Mouse (Mus musculus): ENCODE results near the gene Adam1a.
"Not testable (repeated sequence)": the region's sequence is repeated elsewhere in the genome, so short reads cannot be mapped to it uniquely, and the experiment has no call there.

Gene Adam1a

GRCm38 (mm10) chr5:121564468-121564895 lies 19.2 kb upstream of the Adam1a start:
- peak; percentile 96 for DNase-seq

- no peak for DNase-seq
Observed at GRCm38 (mm10) chr5:121562436-121562835, 17.2 kb upstream of the Adam1a start.

- no peak for DNase-seq
Observed at GRCm38 (mm10) chr5:121549196-121549595, 3.9 kb upstream of the Adam1a start.

- DNase-seq, result no peak
Observed at GRCm38 (mm10) chr5:121547084-121547483, 1.8 kb upstream of the Adam1a start.

- DNase-seq, result peak; percentile 75
Observed at GRCm38 (mm10) chr5:121546530-121546895, 1.2 kb upstream of the Adam1a start.

- DNase-seq, result peak; percentile 97
Observed at GRCm38 (mm10) chr5:121545793-121546529, 679 bp upstream of the Adam1a start, which contains the start of gene Mapkapk5. Mapkapk5 (minus strand) TSS chr5:121545905.

- no peak for DNase-seq
Observed at GRCm38 (mm10) chr5:121543370-121543769, 1.9 kb downstream of the Adam1a start.

GRCm38 (mm10) chr5:121541235-121541634 lies 4.0 kb downstream of the Adam1a start:
- no peak for DNase-seq

- DNase-seq, result no peak
Observed at GRCm38 (mm10) chr5:121540066-121540465, 5.2 kb downstream of the Adam1a start.

GRCm38 (mm10) chr5:121537588-121537987 lies 7.7 kb downstream of the Adam1a start:
- DNase-seq, result no peak

- DNase-seq, result no peak
Observed at GRCm38 (mm10) chr5:121536921-121537555, 8.2 kb downstream of the Adam1a start.

- DNase-seq, result no peak
Observed at GRCm38 (mm10) chr5:121535116-121535515, 10.2 kb downstream of the Adam1a start.

- peak; percentile 30 for DNase-seq
Observed at GRCm38 (mm10) chr5:121534521-121534920, 10.8 kb downstream of the Adam1a start.

- peak; percentile 26 for DNase-seq
Observed at GRCm38 (mm10) chr5:121526961-121527360, 18.3 kb downstream of the Adam1a start.

- DNase-seq, result no peak
Observed at GRCm38 (mm10) chr5:121526526-121526925, 18.8 kb downstream of the Adam1a start.

GRCm38 (mm10) chr5:121525774-121526450 lies 19.4 kb downstream of the Adam1a start:
- peak; percentile 28 for DNase-seq

GRCm38 (mm10) chr5:121519758-121520157 lies 25.5 kb downstream of the Adam1a start:
- DNase-seq, result not testable (repeated sequence)

GRCm38 (mm10) chr5:121518983-121519382 lies 26.3 kb downstream of the Adam1a start:
- no peak for DNase-seq

GRCm38 (mm10) chr5:121510009-121510408 lies 35.3 kb downstream of the Adam1a start:
- DNase-seq, result no peak

GRCm38 (mm10) chr5:121506846-121507245 lies 38.4 kb downstream of the Adam1a start:
- DNase-seq, result no peak

- DNase-seq, result no peak
Observed at GRCm38 (mm10) chr5:121503231-121503630, 42.1 kb downstream of the Adam1a start, which contains the start of gene Adam1b. Adam1b (minus strand) TSS chr5:121503435.

- peak; percentile 23 for DNase-seq
Observed at GRCm38 (mm10) chr5:121501424-121501996, 43.8 kb downstream of the Adam1a start.

GRCm38 (mm10) chr5:121500719-121501118 lies 44.6 kb downstream of the Adam1a start:
- no peak for DNase-seq

Data from lung, postnatal 36 days (tissue).